ENCODE assay signal across 8 mouse cellular contexts in genomic region chrX:103695165-103695996, GRCm38 (mm10).
DNase-seq lines count a peak whose midpoint lies in the region; ATAC-seq lines count a peak whose summit lies in the region.

No protein-coding gene starts in this region.

- peak; percentile 30 for DNase-seq in ZHBTc4 (ENCODE audit: low read depth, low spot score)
- DNase-seq in cerebellum, postnatal 10 days, result peak; percentile 62 to 66
- DNase-seq in frontal cortex, postnatal 36 days (ENCODE audit: low spot score in 2 of 2), result peak; percentile 53 to 57
- peak; percentile 61 for DNase-seq in hindbrain, embryonic 14.5 days (ENCODE audit: low spot score)
- peak; percentile 51 to 52 for DNase-seq in layer of hippocampus, postnatal 25 days (ENCODE audit: extremely low spot score in 1 of 2, low spot score in 1 of 2)
- peak; percentile 73 for DNase-seq in lung, postnatal 10 days
- DNase-seq in right cerebral cortex, adult 18-20 months, result peak; percentile 68

- H3K27ac ChIP-seq in hindbrain, embryonic 14.5 days, result peak overlapping the region; percentile 83

- peak overlapping the region; percentile 40 for H3K4me3 ChIP-seq in hindbrain, embryonic 14.5 days (replicated peaks; ENCODE audit: low read length)

- H3K36me3 ChIP-seq in hindbrain, embryonic 14.5 days (replicated peaks; ENCODE audit: control insufficient read depth, insufficient read depth), result no peaks in the 10 kb centered on the region

- peak overlapping the region; percentile 62 for H3K9ac ChIP-seq in hindbrain, embryonic 14.5 days

- H3K27me3 ChIP-seq in hindbrain, embryonic 14.5 days (ENCODE audit: control insufficient read depth, insufficient read depth, low read length), result peaks cover 82% of the 10 kb centered on the region

- no peaks in the 10 kb centered on the region for H3K9me3 ChIP-seq in hindbrain, embryonic 14.5 days (ENCODE audit: control insufficient read depth, low read length)

- H3K4me2 ChIP-seq in hindbrain, embryonic 14.5 days (replicated peaks), result peak overlapping the region; percentile 80

- WGBS in hindbrain, embryonic 14.5 days, result 2% methylated on average over 39 of the region's 41 CpGs

- peak; percentile 87 for ATAC-seq in hindbrain, embryonic 14.5 days (ENCODE audit: low FRiP score)
- ATAC-seq in erythroid progenitor cell, adult 5-6 weeks (replicated peaks; ENCODE audit: low FRiP score, poor library complexity, severe bottlenecking), result no peak

- H3K4me1 ChIP-seq in hindbrain, embryonic 14.5 days (replicated peaks; ENCODE audit: control insufficient read depth, insufficient read depth, low read length), result peaks cover 9% of the 10 kb centered on the region
